Mouse (Mus musculus) lung, postnatal 36 days (tissue): ENCODE measurements around the gene Usp18.

Experiments
- DNase-seq: peaks from one replicate; pipeline ENCODE4 v3.0.0; 2022; ENCODE audit warnings: mixed read lengths

Usp18 gene

DNA sequence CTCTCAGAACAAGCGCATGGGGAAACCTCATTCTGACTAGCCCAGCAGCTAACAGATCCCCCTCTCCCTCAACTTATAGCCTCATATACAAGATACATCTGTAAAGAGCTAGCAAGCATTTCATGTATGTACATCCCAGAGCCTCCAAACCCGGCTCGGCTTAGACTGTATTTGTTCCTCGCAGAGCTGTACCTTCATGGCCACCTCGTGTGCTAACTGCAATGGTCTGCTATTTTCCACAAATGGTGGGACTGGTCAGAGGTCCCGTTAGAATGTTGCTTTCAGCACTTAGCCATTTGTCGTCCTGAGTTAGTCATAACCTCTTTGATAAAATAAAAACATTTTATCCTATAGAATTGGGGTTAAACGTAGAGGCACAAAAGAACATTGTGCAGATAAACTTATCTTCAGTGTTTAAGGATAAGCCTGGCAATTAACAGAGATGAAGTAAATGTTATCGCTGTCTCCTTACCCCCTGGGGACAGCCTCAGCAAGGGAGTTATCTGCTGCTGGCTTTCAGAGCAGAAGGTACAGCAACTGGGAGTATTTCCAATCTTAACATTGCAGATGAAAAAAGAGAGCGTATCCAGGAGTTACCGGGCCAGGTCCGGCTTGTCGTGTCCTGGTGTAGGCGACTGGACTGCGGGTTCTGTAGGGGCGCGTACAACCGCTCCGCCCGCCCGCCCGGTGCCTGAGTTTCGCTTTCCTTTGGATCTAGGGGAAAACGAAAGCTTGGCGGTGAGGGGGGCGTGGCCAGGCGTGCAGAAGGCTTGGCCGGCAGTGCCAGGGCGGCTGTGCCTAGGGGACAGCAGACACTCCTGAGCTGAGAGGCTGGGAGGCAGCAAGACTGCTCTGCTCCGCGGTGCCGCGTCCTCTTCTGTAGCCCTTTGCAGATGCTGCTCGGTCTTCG is at the start of gene Usp18:
TSS of gene Usp18 (plus strand) at position 780 of the 910 bp plus-strand sequence.
- DNase-seq, result peak; percentile 97

DNA sequence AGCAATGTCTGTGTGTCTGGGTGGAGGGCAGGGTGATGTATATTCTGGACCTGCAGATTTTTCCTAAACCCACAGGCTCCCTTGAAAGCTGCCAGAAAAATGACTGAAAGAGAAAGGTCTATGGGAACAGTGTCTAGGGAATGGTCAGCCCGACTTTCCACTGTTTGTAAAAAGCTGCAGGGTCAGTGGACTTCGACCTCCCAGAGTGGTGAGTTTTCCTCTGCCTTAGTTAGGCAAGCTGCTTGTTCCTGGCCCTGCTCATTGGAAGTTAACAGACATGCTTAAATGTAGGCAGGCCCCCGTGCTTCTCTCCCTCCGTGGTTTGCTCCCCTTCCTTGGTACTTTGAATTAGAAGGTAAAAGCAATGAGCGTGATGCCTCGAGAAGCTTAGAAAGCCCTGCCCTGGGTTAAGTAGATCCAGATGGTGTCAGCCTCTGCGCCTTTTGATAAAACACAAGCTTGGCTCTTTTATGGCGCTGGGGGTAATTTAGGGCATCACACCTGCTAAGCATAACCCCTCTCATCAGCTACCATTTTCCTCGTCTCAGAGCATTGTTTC is 47.8 kb upstream of the Usp18 start:
- no peak for DNase-seq

DNA sequence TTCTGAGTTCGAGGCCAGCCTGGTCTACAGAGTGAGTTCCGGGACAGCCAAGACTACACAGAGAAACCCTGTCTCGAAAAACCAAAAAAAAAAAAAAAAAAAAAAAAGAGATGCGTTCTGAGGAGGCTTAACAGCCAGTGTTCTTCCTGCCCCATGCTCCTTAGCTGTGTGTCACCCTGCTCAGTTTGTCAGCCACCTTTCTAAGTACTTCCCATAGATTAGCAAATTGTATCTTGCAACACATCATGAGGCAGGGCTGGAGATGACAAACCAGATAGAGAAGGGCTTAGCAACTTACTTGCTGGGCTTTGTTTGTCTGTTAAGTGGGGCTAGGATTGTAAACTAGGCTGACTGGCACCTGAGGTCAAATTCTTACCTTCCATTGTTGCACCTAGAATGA is 45.2 kb upstream of the Usp18 start:
- DNase-seq, result no peak

DNA sequence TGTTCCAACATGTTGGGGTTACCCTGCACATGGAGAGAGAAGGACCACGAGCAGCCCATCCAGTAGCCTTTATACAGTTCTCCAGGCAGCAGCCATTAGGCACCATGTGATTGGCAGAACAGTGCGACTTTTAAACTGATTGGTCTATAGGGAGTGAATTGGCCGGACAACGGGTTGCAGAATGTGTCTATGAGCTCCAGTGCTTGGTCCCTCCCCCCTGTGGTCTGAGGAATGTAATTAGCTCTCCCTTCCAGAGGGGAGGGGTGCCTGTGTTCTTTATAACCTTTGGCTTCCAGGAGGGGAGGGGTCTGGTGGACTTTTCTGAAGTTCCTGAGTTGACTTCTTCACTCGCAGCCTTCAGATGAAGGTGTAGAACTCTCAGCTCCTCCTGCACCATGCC is 43.7 kb upstream of the Usp18 start:
- DNase-seq, result no peak

DNA sequence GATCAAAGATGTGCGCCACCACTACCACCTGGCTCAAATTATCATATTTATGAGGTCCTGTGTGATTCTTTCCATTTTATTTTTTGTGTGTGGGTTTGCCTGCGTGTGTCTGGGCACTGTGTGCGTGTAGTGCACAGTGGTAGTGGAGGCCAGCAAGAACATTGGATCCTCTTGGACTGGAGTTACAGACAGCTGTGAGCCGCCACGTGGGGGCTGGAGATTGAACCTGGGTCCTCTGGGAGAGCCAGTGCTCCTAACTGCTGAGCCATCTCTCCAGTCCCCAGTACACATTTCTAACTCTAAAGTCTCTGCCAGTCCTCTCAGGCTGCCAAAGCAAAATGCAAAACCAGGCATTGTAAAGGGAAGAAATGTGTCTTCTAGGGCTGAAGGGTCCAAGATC is 39.2 kb upstream of the Usp18 start:
- DNase-seq, result no peak

DNA sequence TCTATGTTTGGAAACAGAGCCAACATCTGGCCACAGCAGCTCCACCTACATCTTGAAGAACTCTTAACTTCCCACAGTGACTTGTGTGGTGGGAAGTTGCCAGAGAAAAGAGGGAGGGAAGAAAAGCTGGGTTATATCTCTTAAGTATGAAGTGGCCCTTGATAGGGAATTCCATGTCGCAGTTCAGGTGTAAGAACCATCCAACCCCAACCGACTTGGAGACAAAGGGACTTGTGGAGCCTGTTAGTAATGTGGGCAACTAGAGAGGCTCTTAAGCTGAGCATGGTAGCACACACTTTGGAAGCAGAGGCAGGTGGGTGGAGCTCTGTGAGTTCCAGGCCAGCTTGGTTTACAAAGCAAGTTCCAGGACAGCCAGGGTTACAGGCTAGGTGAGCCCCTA is 36.1 kb upstream of the Usp18 start:
- DNase-seq, result peak; percentile 80

DNA sequence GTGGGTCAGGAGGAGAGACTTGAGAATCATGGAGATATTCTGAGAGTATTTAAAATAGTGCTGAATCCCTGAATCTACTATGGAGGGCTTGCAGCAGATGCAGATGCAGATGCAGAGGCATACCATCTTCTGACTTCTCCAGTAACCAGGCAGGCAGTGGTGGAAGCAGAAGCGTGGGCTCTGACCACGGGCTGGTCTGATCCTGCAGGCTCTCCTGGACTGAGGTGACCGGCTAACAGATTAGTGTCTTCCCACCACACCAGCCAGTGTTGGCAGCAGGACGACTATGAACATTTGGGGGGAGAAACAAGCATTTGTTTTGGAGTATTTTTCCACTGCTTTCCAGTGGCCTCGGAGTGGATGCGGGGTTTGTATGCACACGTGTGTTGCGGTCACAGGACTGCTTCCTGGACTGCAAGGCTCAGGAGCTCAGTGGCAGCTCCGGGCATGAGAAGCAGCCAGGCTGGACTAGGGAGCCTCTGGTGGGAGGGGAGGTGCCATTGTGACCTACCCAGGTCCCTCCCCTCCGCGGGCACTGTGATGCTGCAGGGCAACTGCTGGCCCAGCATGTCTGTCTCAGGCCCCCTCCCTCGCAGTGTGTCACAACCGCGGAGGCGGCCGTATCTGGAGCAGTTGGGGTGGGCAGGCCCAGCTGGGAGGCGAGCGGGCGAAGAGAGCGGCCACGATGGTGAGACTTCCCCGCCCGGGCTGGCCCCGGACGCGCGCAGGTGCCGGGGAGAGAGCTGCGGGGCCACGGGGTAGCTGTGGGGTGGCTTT is 35.4 kb upstream of the Usp18 start, which contains the start of gene Tuba8:
TSS of gene Tuba8 (plus strand) at position 548 of the 777 bp plus-strand sequence.
- peak; percentile 66 for DNase-seq

DNA sequence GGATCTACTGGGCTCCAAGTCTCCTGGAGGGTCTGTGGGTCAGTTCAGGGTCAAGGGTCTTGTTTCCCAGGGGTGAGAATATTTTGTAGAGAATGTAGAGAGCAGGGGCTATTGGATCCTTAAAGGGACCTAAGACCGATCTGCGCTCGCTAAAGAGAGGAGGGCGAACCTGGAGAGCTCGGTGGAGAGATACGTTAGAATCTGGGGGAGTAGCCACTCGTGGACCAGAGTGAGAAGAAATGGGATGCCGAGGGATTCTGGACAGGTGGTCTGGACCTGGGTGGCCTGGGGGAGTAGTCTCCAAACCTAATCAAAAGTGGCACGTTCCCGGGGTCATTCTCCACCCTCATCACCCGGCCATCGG is 34.8 kb upstream of the Usp18 start:
- no peak for DNase-seq

DNA sequence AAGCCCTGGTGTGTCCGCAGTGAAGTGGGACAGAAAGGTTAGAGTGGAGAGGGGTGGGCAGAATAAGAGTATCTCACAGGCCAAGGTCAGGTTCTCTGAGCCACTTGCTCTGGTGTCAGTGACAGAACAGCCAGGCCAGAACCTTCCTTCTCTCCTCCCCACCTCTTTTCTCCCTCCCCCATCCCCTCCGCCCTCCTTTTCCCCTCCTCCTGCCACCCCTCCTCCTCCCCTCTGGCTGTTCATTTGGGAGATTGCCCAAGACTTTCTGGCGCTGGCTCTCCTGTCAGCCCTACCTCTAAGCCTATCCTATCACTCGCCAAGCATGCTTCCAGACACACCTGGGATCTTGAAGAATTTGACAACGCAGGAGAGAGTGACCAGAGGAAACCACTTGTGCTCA is 34.0 kb upstream of the Usp18 start:
- peak; percentile 69 for DNase-seq

DNA sequence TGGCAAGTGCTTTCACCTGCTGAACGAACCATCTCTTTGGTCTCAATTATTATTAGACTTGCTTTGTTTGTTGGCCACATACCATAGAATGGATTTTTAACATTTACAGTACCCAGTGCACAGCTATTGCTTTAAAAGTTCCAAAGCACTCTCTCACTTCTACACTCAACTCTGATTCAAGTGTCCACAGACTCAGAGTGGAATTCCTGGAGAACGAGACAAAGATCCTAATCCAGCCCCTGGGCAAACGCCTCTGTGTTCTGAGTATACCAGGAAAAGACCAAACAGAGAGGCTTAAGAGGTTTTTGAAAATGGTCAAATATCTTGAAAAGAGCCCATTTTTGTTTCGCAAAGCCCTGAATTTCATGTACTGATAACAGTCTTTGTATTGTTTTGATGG is 32.7 kb upstream of the Usp18 start:
- no peak for DNase-seq

DNA sequence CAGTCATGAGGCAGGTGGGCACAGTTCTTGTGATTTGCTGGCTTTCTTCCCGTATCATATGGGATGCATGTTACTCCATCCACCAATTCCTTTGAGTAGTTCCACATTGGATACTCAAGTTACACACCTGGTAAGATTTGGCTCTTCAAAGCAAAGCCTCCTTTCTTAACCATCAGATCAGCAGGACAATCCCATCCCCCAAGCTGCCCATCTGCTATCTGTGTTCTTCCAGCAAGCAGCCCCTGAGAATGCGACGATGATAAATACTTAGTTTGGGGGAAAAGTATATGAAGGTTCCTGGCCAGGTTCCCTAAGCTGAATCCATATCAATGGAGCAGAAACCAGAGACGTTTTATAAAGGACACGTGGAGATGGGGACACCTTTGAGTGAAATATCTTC is 31.5 kb upstream of the Usp18 start:
- no peak for DNase-seq

DNA sequence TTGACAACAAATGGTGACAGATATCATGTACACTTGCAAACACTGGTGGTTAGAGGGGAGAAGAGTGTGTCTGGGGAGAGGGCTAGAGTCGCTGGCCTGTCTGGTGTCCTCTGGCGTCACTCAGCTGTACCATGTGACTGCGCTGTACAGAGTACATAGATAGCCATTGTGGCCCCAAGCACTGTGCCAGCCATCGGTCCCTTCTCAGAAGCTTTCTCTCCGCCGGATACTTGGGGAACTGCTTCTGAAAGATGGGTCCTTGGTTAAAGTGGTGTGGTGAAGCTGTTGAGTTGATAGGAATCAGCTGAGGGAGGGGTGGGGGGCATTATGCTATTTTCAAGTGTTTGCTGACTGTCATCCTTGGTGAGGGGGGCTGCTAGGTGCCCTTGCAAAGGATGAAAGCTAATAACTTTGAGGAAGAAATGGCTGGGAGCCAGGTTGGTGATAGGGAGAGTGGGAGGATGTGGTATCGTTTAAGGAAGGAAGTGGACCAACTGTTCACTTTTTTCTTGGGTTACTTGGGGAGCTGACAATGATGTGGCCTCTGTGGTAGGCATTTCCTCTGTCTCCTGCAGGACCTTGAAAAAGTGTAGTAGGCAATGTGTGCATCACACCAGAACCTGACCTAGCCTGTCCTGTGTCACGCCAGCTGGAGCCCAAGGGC is 30.9 kb upstream of the Usp18 start:
- DNase-seq, result peak; percentile 29

DNA sequence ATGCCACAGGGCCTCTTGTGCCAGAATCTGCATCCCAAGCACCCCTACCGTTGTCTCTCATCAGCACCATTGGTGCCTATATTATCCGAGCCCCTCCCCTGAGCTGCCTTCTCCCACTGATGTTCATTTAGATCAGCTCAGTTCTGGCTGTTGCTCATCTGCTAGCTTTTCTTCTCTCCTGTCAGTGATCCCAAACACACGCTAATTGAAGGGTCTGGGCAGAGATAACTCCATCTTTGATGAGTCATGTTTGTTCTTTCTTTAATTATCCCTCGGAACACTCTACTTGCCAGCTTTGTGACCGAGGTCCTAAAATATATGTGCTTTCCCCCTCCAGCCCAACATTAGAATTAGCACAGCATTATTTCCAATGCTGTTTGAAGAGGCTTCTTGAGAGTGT is 30.4 kb upstream of the Usp18 start:
- no peak for DNase-seq

DNA sequence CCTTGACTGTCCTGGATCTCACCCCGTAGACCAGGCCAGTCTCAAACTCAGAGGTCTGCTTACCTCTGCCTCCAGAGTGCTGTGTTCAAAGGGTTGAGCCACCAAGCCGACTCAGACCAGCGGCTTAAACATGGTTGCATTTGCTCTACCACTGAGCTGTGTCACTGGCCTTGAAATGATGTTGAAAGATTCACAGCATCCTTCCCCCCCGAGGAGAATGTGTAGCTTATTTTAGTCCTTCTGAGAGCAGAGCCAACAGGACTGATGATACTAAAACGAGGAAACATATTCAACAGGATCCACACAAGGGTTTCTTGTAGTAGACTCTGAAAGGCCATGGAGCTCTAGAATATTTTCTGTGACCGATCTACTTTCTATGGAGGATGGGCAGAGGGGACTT is 29.8 kb upstream of the Usp18 start:
- no peak for DNase-seq

DNA sequence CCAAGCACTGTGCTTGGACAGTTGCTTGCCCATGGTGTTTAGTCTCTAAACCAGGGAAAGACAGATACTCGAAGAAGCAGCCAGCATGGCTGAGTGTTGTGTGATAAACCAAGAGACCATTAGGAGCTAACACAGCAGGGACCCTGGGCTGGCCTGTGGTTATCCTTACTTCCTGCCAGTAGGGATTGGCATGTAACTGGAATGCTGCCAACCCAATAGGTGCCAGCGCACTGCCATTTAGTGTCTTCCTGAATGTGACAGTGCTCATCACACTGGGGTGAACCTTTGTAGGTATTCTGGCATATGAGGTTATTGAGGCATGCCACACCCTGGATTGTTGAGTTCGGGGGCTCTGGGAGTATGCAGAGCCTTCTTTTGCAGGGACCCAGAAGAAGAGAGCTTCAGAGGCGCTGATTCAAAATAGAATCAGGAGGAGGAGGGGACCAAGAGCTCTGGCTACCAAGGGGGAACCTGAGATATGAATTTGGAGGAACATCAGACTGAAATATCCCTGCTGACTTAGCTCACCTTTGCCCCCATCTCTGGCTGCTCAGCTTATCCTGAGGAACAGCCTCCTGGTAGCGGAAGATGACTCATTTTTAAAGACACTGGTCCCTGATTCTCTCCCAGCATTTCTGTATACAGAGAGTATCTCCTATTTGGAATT is 29.0 kb upstream of the Usp18 start:
- DNase-seq, result no peak

DNA sequence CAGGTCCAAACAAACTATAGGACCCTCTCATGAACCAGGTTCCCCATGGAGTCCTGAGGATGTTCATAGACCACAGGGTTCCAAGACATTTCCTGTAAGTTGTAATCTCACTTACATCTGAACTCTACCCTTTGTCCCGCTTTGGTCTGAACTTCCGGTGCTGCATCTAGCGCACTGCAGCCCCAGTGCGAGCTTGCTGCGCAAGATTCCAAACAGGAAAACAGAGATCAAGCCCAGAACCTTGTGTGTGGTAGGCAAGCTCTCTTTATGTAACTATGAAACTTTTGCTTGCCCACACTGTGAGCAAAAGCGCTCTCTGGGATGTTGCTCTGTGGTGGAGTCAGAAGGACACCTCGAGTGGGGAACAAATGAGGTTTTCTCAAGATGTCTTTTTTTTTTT is 27.7 kb upstream of the Usp18 start:
- no peak for DNase-seq

DNA sequence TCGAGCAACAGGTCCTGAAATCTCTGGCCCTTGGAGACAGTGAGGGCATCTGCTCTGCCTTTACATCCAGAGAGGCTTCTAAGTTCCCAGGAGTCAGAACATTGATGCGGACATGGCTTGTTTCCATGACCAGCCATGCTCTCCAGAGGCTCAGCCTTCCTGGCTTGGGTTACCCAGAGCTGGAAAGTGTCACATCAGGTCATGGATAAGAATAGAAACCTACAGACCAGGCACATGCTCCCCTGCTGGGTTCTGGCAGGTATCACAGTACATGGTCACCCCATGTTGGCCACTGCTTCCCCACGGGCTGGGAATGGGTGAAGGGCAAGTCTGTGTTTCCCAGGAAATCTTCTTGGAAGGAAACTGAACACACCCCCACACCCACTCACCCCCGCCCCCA is 26.3 kb upstream of the Usp18 start:
- DNase-seq, result no peak

DNA sequence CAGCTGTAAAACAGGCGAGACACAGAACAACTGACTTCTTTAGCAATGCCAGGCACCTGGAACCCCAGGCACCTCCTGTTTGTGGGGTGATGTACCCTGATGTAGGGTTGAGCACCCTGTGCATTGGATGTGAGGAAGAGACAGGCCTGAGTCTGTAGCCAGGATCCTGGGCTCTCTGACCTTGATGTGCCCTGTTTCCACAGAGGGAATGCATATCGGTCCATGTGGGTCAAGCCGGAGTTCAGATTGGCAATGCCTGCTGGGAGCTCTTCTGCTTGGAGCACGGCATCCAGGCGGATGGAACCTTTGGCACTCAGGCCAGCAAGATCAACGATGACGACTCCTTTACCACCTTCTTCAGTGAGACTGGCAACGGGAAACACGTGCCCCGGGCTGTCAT is 25.5 kb upstream of the Usp18 start:
- DNase-seq, result no peak

DNA sequence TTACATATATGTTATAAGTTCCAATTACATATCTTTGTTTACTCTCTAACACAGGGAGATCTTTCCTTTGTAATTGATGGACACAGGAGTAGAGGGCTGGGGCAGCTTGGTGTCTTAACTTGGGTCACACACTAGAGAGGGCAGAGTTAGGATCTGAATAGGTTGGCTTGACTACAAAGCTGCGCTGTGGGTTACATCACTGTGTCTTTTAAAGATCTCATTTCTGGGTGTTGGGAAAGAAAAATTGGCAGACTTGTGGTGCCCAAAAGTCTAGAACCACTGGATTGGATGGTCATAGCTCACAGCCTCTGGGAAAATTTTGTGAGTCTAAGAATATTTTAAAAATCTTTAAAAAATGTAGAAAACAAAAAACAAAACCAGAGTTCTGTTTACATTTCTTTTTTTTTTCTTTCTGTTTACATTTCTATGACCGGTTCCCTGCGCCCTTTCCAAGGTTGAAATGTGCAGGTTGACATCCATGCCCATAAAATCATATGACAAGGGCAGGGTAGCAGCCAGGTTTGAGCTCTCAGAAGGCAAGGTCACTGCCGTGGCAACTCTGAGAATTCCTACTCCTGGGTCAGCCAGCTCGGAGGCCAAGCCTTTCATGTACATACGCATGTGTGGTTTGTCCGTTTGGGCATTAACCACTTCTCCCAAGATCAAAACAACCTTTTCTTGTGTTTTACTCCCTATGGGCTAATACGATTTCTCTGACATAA is 23.7 kb upstream of the Usp18 start:
- DNase-seq, result no peak

DNA sequence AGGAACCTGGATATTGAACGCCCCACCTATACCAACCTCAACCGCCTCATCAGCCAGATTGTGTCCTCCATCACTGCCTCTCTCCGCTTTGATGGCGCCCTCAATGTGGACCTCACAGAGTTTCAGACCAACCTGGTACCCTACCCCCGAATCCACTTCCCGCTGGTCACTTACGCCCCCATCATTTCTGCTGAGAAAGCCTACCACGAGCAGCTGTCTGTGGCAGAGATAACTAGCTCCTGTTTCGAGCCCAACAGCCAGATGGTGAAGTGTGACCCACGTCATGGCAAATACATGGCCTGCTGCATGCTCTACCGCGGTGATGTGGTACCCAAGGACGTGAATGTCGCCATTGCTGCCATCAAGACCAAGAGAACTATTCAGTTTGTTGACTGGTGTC is 22.7 kb upstream of the Usp18 start:
- no peak for DNase-seq

DNA sequence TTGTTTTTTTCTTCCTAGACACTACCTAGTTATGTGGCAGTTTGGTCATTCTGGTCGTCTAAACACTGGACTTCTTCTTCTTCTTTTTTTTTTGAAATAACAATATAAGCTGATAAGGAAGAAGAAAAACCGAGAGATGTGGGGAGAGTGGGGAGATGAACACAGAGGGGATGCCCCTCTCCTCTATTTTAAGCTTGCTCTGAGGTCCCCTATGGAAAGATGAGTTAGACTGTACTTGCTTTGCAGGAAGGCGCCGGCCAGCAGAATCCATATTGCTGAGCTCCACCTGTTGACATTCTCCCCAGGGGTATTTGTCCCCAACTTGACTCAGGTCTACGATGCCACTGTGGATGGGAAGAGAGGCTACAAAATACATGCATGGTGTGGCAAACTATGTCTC is 21.6 kb upstream of the Usp18 start:
- DNase-seq, result no peak

DNA sequence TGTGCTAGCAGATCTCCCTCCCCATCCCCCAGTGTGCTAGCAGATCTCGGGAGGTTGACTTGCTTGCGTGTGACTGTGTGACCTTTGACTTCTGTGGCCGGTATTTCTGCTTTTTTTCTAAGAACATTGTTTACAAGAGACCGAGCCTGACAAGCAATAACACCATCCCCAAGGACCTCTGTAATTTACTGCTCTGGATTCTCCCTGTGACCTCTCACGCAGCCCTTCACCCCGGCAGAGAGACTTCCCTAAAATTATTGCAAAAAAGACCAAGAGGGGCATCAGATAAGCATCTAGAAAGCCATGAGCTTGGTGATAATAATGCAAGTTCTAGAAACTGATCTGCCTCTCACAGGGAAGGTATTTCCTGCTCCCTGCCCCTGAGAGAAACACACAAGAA is 20.7 kb upstream of the Usp18 start:
- DNase-seq, result no peak
